Comparison of ENCODE assay signal across 8 mouse cellular contexts in genomic region chr8:107944676-107945600, GRCm38 (mm10). TPM values are rescaled to one million over a fixed set of nuclear protein-coding genes. Genes with fewer than 3 reads are reported as not detected.
DNase-seq lines count a peak whose midpoint lies in the region; ATAC-seq lines count a peak whose summit lies in the region.

No protein-coding gene starts in this region.

- no peak for ATAC-seq in kidney, embryonic 14.5 days (ENCODE audit: low FRiP score, low TSS enrichment)
- ATAC-seq in hindbrain, embryonic 14.5 days (ENCODE audit: low FRiP score) = no peak
- no peak for ATAC-seq in megakaryocyte-erythroid progenitor cell, adult 5-6 weeks (replicated peaks; ENCODE audit: low FRiP score, low TSS enrichment, poor library complexity, severe bottlenecking)
- ATAC-seq in frontal cortex, adult (ENCODE audit: low TSS enrichment) = no peak
- no peak for ATAC-seq in erythroid progenitor cell, adult 5-6 weeks (replicated peaks; ENCODE audit: low FRiP score, poor library complexity, severe bottlenecking)

- H3K4me2 ChIP-seq in kidney, embryonic 14.5 days (replicated peaks; ENCODE audit: low read depth, low read length) = peak overlapping the region; percentile 54
- H3K4me2 ChIP-seq in hindbrain, embryonic 14.5 days (replicated peaks) = peak overlapping the region; percentile 51

- WGBS in kidney, embryonic 14.5 days = 7% methylated on average over 31 of the region's 31 CpGs
- WGBS in hindbrain, embryonic 14.5 days = 14% methylated on average over 31 of the region's 31 CpGs

- H3K9ac ChIP-seq in kidney, embryonic 14.5 days (ENCODE audit: low read depth, low read length) = no peak overlapping the region
- peak overlapping the region; percentile 45 for H3K9ac ChIP-seq in hindbrain, embryonic 14.5 days

- H3K36me3 ChIP-seq in kidney, embryonic 14.5 days (ENCODE audit: control insufficient read depth, insufficient read depth, low read length) = no peaks in the 10 kb centered on the region
- H3K36me3 ChIP-seq in hindbrain, embryonic 14.5 days (replicated peaks; ENCODE audit: control insufficient read depth, insufficient read depth) = no peaks in the 10 kb centered on the region

- H3K27ac ChIP-seq in kidney, embryonic 14.5 days (ENCODE audit: low read depth, low read length) = no peak overlapping the region
- H3K27ac ChIP-seq in hindbrain, embryonic 14.5 days = peak overlapping the region; percentile 89

- H3K4me1 ChIP-seq in kidney, embryonic 14.5 days (ENCODE audit: control insufficient read depth, insufficient read depth, low read length) = peaks cover 6% of the 10 kb centered on the region; the same call in 1 of the 2 replicates
- H3K4me1 ChIP-seq in hindbrain, embryonic 14.5 days (replicated peaks; ENCODE audit: control insufficient read depth, insufficient read depth, low read length) = peaks cover 40% of the 10 kb centered on the region

- H3K4me3 ChIP-seq in kidney, embryonic 14.5 days (ENCODE audit: low read length) = peak overlapping the region; percentile 30
- peak overlapping the region; percentile 20 for H3K4me3 ChIP-seq in hindbrain, embryonic 14.5 days (replicated peaks; ENCODE audit: low read length)

- DNase-seq in kidney, adult 18-20 months = no peak
- DNase-seq in embryo, embryonic 10.5 days (ENCODE audit: low spot score) = peak; percentile 61
- DNase-seq in hindbrain, embryonic 14.5 days (ENCODE audit: low spot score) = no peak
- DNase-seq in neural tube, embryonic 10.5 days (ENCODE audit: extremely low spot score, low spot score) = peak; percentile 52

- H3K9me3 ChIP-seq in kidney, embryonic 14.5 days (ENCODE audit: control insufficient read depth, low read length) = no peaks in the 10 kb centered on the region
- no peaks in the 10 kb centered on the region for H3K9me3 ChIP-seq in hindbrain, embryonic 14.5 days (ENCODE audit: control insufficient read depth, low read length)

- peaks cover 27% of the 10 kb centered on the region for H3K27me3 ChIP-seq in kidney, embryonic 14.5 days (ENCODE audit: control insufficient read depth, insufficient read depth, low read length)
- H3K27me3 ChIP-seq in hindbrain, embryonic 14.5 days (ENCODE audit: control insufficient read depth, insufficient read depth, low read length) = 0 out of 2 replicates have a peak, but pooled peaks cover 2% of the 10 kb centered on the region

RNA-seq across cellular contexts. Expression of gene Zfhx3, which starts 2.5 kb away (rescaled TPM):
- 11.4 and 11.7 TPM in 2 replicates for polyA plus RNA-seq in kidney, embryonic 14.5 days (2014; fragmentation: Nextera tagmentation; extraction: Ambion mirVana)
- 30.2 and 34.7 TPM in 2 replicates for polyA plus RNA-seq in hindbrain, embryonic 14.5 days (2014; fragmentation: Nextera tagmentation; extraction: Ambion mirVana)
- 2.9 and 4.2 TPM in 2 replicates for total RNA-seq in megakaryocyte-erythroid progenitor cell, adult 5-6 weeks (2014; fragmentation: Nextera tagmentation)
- total RNA-seq in megakaryocyte-erythroid progenitor cell, adult 5-6 weeks (2017) = 0.28 and 0.38 TPM in 2 replicates
- total RNA-seq in erythroid progenitor cell, adult 5-6 weeks (2015; ENCODE audit: low replicate concordance) = 0.36 and 1.7 TPM in 2 replicates
- total RNA-seq in erythroid progenitor cell, adult 5-6 weeks (2017; ENCODE audit: low replicate concordance) = 0.23 and 0.26 TPM in 2 replicates

Comparison
In these comparisons a context has a peak if more than half of its experiments do, and no peak if none do; other contexts are left out.
1. DNase-seq: peak in embryo, embryonic 10.5 days (single experiment) and neural tube, embryonic 10.5 days (single experiment); none in kidney, adult 18-20 months (single experiment) and hindbrain, embryonic 14.5 days (single experiment).